Mouse (Mus musculus) olfactory bulb, adult 2 months (tissue): ENCODE results near the gene Actr1b. TPM values are rescaled to one million over a fixed set of nuclear protein-coding genes. Genes with fewer than 3 reads are reported as not detected.

Experiments
- H3K27ac ChIP-seq: fragments of 200-500 bp; 2 replicates; pipeline ENCODE4 v1.5.1; 2012; ENCODE audit warnings: low read depth, low read length; ENCODE audit not compliant: insufficient read depth
- H3K4me1 ChIP-seq: fragments of 200-500 bp; 2 replicates; pipeline ENCODE4 v1.6.1; 2012; ENCODE audit warnings: low read length; ENCODE audit not compliant: control insufficient read depth, insufficient read depth
- H3K4me3 ChIP-seq: fragments of 200-500 bp; 2 replicates; pipeline ENCODE4 v1.5.1; 2012; ENCODE audit warnings: mild to moderate bottlenecking, low read depth, low read length, moderate library complexity; ENCODE audit not compliant: insufficient read depth
- CTCF ChIP-seq: fragments of 200-500 bp; IDR thresholded peaks from 2 replicates; pipeline ENCODE4 v1.5.1; 2012; ENCODE audit warnings: low read depth, mild to moderate bottlenecking, low read length, moderate library complexity; ENCODE audit not compliant: insufficient read depth
- POLR2A ChIP-seq: fragments of 200-500 bp; IDR thresholded peaks from 2 replicates; pipeline ENCODE4 v1.6.1; 2012; ENCODE audit warnings: mild to moderate bottlenecking, low read depth, low read length, moderate library complexity; ENCODE audit not compliant: insufficient read depth
- WGBS: fragments of 180-500 bp; shearing (Covaris S2); methylation state at CpG from one replicate; pipeline ENCODE4 v1.1.7; 2018; 5-methylcytosine and 5-hydroxymethylcytosine counted together
- polyA plus RNA-seq: library from polyadenylated mRNA; stranded (reverse); fragments of >200 nt; gene quantifications from 2 replicates; pipeline ENCODE4 v1.2.4, GENCODE M21; 2012; ENCODE audit warnings: low replicate concordance; ENCODE audit not compliant: missing spikeins, insufficient read depth, insufficient read length

Actr1b gene
- polyA plus RNA-seq, 1 experiment: not detected

DNA sequence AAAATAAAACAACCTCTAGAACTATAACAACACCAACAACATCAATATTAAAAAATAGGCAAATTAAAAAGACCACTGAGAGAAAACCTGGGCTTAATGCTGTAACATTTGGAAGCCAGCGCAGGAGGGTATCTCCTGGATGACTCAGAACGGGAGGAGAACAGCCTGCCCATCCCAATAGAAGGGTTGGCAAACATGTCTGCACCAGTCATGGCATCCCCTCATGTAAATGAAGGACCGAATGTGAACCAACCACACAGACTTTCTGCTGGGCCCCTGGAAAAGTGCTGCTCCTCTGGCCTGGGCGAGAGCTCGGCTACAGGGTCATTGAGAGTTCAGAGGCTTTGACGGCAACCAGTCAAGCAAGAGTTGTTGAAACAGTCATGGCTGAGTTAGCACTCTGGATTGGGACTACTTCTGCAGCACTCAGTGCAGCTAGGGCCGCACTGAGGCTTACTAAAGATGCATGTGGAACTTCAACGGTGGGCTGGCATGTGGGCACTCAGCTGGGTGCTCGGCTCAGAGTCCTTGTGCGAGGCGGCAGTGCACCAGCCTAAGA, 49.0 kb downstream of the Actr1b start:
- H3K4me3 ChIP-seq: no peak overlapping the region
- TF ChIP-seq POLR2A (no peak), CTCF (no peak)
- peaks cover 9% of the 10 kb centered on the region for H3K4me1 ChIP-seq
- 91% methylated on average over 11 of the region's 11 CpGs for WGBS
- H3K27ac ChIP-seq: no peak overlapping the region

DNA sequence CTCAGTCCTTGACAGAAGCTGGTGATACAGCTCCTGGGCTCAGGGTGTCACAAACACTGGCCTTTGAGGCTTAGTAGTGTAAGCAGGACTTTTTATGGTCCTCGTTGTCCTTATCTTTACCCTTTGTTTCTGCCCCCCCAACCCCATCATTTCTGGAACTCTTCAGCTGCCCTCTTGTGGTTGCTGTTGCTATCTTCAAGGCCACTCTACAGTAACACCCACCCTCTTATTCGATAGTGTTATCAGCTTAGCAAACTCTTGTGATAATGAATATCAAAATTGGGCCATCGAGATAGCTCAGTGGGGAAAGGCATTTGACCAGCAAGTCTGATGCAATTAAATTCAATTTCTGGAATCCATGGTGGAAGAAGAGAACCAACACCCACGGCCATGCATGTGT, 49.8 kb downstream of the Actr1b start:
- WGBS: 76% methylated on average over 4 of the region's 4 CpGs
- H3K27ac ChIP-seq: no peak overlapping the region
- H3K4me1 ChIP-seq: peaks cover 9% of the 10 kb centered on the region
- H3K4me3 ChIP-seq: no peak overlapping the region
- TF ChIP-seq CTCF (no peak), POLR2A (no peak)

DNA sequence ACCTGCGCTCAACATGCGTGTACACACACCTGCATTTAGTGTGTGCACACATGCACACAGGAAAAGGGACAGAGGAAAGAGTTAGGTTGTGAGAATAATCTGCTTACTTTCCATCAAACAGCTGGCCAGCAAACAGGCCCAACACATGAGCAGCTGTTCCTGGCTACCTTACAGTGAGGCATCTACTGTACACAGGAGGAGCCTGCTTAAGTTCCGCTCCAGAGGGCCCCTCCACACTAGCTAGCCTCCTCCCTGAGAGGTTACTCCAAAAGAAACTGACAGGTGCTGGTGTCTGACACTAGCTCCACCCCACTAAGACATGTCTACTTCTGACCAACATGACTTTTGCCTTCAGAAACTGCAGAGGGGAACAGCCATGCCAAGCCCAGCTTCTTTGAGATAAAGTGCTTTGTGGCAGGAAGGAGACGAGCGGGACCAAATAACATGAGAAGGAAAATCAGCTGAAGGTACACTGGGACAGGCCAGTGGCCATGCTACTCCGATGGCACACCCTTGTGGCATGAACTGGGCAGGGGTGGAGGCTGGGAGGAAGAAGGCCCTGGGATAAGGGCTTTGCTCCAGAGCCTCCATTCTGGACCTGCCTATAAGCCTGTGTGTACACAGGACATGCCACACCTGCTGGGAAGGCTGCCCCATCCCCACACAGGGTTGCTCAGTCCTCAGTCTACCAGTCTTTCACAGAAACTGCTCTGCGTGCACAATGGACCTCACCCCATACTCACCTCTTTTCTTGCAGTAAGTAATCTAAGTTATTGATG, 55.4 kb downstream of the Actr1b start:
- Histone ChIP-seq H3K27ac (no peak overlapping the region), H3K4me3 (no peak overlapping the region), H3K4me1 (no peaks in the 10 kb centered on the region)
- WGBS: 87% methylated on average over 7 of the region's 7 CpGs
- TF ChIP-seq POLR2A (no peak), CTCF (no peak)

DNA sequence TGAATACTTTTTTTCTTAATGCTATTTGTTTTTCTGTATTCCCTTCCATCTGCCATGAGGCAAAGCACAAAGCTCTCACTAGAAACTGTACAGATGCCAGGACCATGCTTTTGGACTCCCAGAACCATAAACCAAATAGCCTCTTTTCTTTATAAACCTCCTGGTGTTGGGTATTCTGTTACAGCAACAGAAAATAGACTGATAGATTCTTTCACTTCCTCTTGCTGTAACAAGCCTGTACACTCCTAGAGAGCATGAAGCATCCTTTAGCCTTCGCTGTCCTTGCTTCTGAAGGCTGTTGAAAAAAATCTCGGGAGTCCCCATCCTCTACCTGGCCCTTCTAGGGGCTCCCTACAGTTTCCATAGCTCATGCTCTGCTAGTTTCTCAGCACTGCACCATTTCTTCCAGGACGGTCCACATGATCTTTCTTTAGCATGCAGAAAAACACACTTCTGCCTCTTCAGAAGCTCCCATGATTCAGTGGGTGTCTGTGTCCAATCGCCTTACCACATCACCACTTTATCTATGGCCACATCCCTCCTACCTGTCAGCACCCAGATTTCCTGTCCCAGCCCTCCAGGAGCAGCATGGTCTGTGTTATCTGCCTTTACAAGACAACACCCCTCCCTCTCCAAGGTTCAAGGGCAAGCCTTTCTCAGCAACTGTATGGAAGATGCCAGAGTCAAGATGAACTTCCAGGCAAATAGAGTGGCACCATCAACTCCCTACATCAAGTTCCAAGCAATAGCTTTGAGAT, 56.4 kb downstream of the Actr1b start:
- TF ChIP-seq POLR2A (no peak), CTCF (no peak)

DNA sequence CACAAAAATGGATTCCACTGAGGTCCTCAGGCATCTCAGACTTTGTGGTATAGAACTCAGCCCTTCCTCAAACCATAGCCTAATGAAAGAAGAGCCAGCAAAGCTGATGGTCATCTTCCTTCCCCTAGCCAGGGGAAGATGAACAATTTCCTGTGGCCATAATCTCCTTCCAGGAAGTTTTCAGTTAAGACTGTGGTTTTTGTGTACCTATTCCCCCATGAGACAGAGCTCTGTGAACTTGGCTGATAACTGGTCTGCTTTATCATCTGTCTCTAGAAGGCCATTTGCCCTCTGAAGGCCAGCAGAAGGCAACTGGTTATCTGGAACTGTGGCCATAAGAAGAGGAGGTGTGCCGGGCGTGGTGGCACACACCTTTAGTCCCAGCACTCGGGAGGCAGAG, 58.0 kb downstream of the Actr1b start:
- 95% methylated on average over 3 of the region's 3 CpGs for WGBS
- Histone ChIP-seq H3K27ac (no peak overlapping the region), H3K4me3 (no peak overlapping the region), H3K4me1 (no peaks in the 10 kb centered on the region)
- TF ChIP-seq CTCF (no peak), POLR2A (no peak)

More for the DNA sequence above, 56.4 kb downstream of the Actr1b start:
- no peak overlapping the region for H3K4me3 ChIP-seq
- no peak overlapping the region for H3K27ac ChIP-seq
- H3K4me1 ChIP-seq: no peaks in the 10 kb centered on the region
- WGBS: 89% methylated on average over 4 of the region's 4 CpGs

DNA sequence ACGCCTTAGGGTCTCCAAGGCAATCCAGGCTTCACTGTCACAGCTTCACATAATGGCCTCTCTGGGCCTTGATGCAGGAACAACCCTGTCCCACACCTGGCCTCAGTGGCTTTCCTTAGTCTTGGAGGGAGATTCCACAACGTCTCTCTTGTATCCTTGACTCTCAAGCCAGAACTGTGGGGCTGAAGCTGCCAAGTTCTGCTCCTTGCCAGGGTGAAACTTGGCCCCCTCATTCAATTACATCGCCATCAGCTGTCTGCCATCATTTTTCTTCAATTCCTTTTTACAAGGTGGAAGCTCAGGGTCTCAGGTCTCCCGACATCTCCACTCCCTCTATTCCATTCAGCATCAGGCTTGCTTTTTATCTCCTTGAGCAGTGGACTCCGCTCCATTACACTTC, 59.2 kb downstream of the Actr1b start:
- Histone ChIP-seq H3K4me1 (no peaks in the 10 kb centered on the region), H3K27ac (no peak overlapping the region), H3K4me3 (no peak overlapping the region)
- TF ChIP-seq CTCF: no peak
- no peak for TF ChIP-seq POLR2A
- 86% methylated on average over 5 of the region's 5 CpGs for WGBS

Other genes with a start within 250 kb of the Actr1b start
- not detected in 2 replicates for gene Cnnm4, start 242.8 kb downstream of the Actr1b start, polyA plus RNA-seq
- not detected in 2 replicates for gene Cnnm3, start 202.6 kb downstream of the Actr1b start, polyA plus RNA-seq
- gene Ankrd23, start 177.5 kb downstream of the Actr1b start, polyA plus RNA-seq: not detected in 2 replicates
- not detected in 2 replicates for gene Gm42417, start 175.0 kb downstream of the Actr1b start, polyA plus RNA-seq
- not detected in 2 replicates for gene Ankrd39, start 167.0 kb downstream of the Actr1b start, polyA plus RNA-seq
- gene Sema4c, start 156.1 kb downstream of the Actr1b start, polyA plus RNA-seq: not detected in 2 replicates
- not detected in 2 replicates for gene Fam178b, start 31.2 kb downstream of the Actr1b start, polyA plus RNA-seq
- not detected in 2 replicates for gene Cox5b, start 23.0 kb downstream of the Actr1b start, polyA plus RNA-seq
- gene 4933424G06Rik, start 4.3 kb downstream of the Actr1b start, polyA plus RNA-seq: not detected in 2 replicates
- not detected in 2 replicates for gene Zap70, start 47.4 kb upstream of the Actr1b start, polyA plus RNA-seq
- gene Tmem131, start 229.2 kb upstream of the Actr1b start, polyA plus RNA-seq: 169 and 363 TPM in 2 replicates